Mouse (Mus musculus): ENCODE measurements at regions not wholly inside any gene's neighbourhood (a gene's known extent, or its start where the extent isn't known, plus 50 kb on each side); places are given as distances from the start of the nearest gene placed in this dataset.

DNA sequence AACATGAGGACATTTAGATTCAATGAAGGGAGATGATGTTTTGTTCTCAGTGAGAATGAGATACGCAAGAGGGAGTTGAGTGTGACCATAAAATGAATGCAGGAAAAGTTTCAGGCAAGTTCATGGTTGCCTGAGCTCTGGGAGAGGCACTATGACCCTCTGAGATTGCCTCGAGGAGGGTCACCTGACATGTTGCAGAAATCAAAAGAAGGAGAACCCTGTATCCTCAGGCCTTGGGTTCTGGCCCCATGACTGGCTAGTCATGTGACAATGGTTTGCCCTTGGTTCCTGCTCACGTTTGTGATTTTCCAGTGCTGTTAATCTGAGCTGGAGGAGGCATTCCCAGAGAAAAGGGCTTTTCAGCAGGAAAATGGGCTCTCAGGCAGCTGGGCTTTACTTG is 98.9 kb downstream of the Mab21l3 start:
- 68% methylated on average over 3 of the region's 3 CpGs for WGBS
- no peaks in the 10 kb centered on the region for H3K27me3 ChIP-seq (ENCODE audit: control insufficient read depth, insufficient read depth, low read length)
- no peaks in the 10 kb centered on the region for H3K36me3 ChIP-seq (ENCODE audit: control insufficient read depth, insufficient read depth, low read length)
- TF ChIP-seq POLR2A (IDR thresholded peaks at IDR 0.05; ENCODE audit: extremely low read depth, insufficient read depth, low read length) (no peak), CTCF (IDR thresholded peaks at IDR 0.05; ENCODE audit: low read depth, low read length) (no peak)
- no peak overlapping the region for H3K27ac ChIP-seq (replicated peaks; ENCODE audit: insufficient read depth, low read depth, low read length)
- H3K9ac ChIP-seq (ENCODE audit: low read depth, low read length) = no peak overlapping the region
- no peak overlapping the region for H3K4me3 ChIP-seq (ENCODE audit: insufficient read depth, low read depth, low read length)
- H3K79me2 ChIP-seq (ENCODE audit: control insufficient read depth, insufficient read depth, low read length) = no peaks in the 10 kb centered on the region
- DNase-seq (ENCODE audit: extremely low read depth, low read depth, low spot score) = no peak
- no peaks in the 10 kb centered on the region for H3K4me1 ChIP-seq (ENCODE audit: control insufficient read depth, insufficient read depth, low read length)

- H3K79me2 ChIP-seq (ENCODE audit: control insufficient read depth, insufficient read depth, low read length) = no peaks in the 10 kb centered on the region
- no peak overlapping the region for H3K9ac ChIP-seq (ENCODE audit: low read depth, low read length)
- 80% methylated on average over 3 of the region's 3 CpGs for WGBS
- no peak overlapping the region for H3K27ac ChIP-seq (replicated peaks; ENCODE audit: insufficient read depth, low read depth, low read length)
- no peaks in the 10 kb centered on the region for H3K36me3 ChIP-seq (ENCODE audit: control insufficient read depth, insufficient read depth, low read length)
- no peak for DNase-seq (ENCODE audit: extremely low read depth, low read depth, low spot score)
- H3K4me1 ChIP-seq (ENCODE audit: control insufficient read depth, insufficient read depth, low read length) = no peaks in the 10 kb centered on the region
- no peak overlapping the region for H3K4me3 ChIP-seq (ENCODE audit: insufficient read depth, low read depth, low read length)
- H3K27me3 ChIP-seq (ENCODE audit: control insufficient read depth, insufficient read depth, low read length) = no peaks in the 10 kb centered on the region
- no peak for TF ChIP-seq CTCF (IDR thresholded peaks at IDR 0.05; ENCODE audit: low read depth, low read length)
- no peak for TF ChIP-seq POLR2A (IDR thresholded peaks at IDR 0.05; ENCODE audit: extremely low read depth, insufficient read depth, low read length)
These were observed 99.6 kb downstream of the Mab21l3 start for GRCm38 (mm10) chr3:101749031-101749632.

GRCm38 (mm10) chr3:101748186-101748585 is 100.6 kb downstream of the Mab21l3 start:
- TF ChIP-seq CTCF (IDR thresholded peaks at IDR 0.05; ENCODE audit: low read depth, low read length) = no peak
- TF ChIP-seq POLR2A (IDR thresholded peaks at IDR 0.05; ENCODE audit: extremely low read depth, insufficient read depth, low read length) = no peak
- no peaks in the 10 kb centered on the region for H3K4me1 ChIP-seq (ENCODE audit: control insufficient read depth, insufficient read depth, low read length)
- H3K27me3 ChIP-seq (ENCODE audit: control insufficient read depth, insufficient read depth, low read length) = no peaks in the 10 kb centered on the region
- no peak overlapping the region for H3K4me3 ChIP-seq (ENCODE audit: insufficient read depth, low read depth, low read length)
- no peaks in the 10 kb centered on the region for H3K79me2 ChIP-seq (ENCODE audit: control insufficient read depth, insufficient read depth, low read length)
- no peak overlapping the region for H3K27ac ChIP-seq (replicated peaks; ENCODE audit: insufficient read depth, low read depth, low read length)
- WGBS = 51% methylated on average over 4 of the region's 4 CpGs
- DNase-seq (ENCODE audit: extremely low read depth, low read depth, low spot score) = no peak
- no peak overlapping the region for H3K9ac ChIP-seq (ENCODE audit: low read depth, low read length)
- H3K36me3 ChIP-seq (ENCODE audit: control insufficient read depth, insufficient read depth, low read length) = no peaks in the 10 kb centered on the region

GRCm38 (mm10) chr3:101740906-101741305 is 107.9 kb downstream of the Mab21l3 start:
- no peak for DNase-seq (ENCODE audit: extremely low read depth, low read depth, low spot score)
- TF ChIP-seq CTCF (IDR thresholded peaks at IDR 0.05; ENCODE audit: low read depth, low read length) (no peak), POLR2A (IDR thresholded peaks at IDR 0.05; ENCODE audit: extremely low read depth, insufficient read depth, low read length) (no peak)
- H3K36me3 ChIP-seq (ENCODE audit: control insufficient read depth, insufficient read depth, low read length) = no peaks in the 10 kb centered on the region
- H3K9ac ChIP-seq (ENCODE audit: low read depth, low read length) = no peak overlapping the region
- H3K79me2 ChIP-seq (ENCODE audit: control insufficient read depth, insufficient read depth, low read length) = no peaks in the 10 kb centered on the region
- no peak overlapping the region for H3K4me3 ChIP-seq (ENCODE audit: insufficient read depth, low read depth, low read length)
- no peaks in the 10 kb centered on the region for H3K4me1 ChIP-seq (ENCODE audit: control insufficient read depth, insufficient read depth, low read length)
- 85% methylated on average over 4 of the region's 4 CpGs for WGBS
- H3K27me3 ChIP-seq (ENCODE audit: control insufficient read depth, insufficient read depth, low read length) = no peaks in the 10 kb centered on the region
- H3K27ac ChIP-seq (replicated peaks; ENCODE audit: insufficient read depth, low read depth, low read length) = no peak overlapping the region

GRCm38 (mm10) chr3:101737197-101737596 is 111.6 kb downstream of the Mab21l3 start:
- TF ChIP-seq CTCF (IDR thresholded peaks at IDR 0.05; ENCODE audit: low read depth, low read length) (no peak), POLR2A (IDR thresholded peaks at IDR 0.05; ENCODE audit: extremely low read depth, insufficient read depth, low read length) (no peak)
- Histone ChIP-seq H3K4me1 (ENCODE audit: control insufficient read depth, insufficient read depth, low read length) (no peaks in the 10 kb centered on the region), H3K79me2 (ENCODE audit: control insufficient read depth, insufficient read depth, low read length) (no peaks in the 10 kb centered on the region), H3K9ac (ENCODE audit: low read depth, low read length) (no peak overlapping the region), H3K36me3 (ENCODE audit: control insufficient read depth, insufficient read depth, low read length) (no peaks in the 10 kb centered on the region), H3K27me3 (ENCODE audit: control insufficient read depth, insufficient read depth, low read length) (no peaks in the 10 kb centered on the region), H3K27ac (replicated peaks; ENCODE audit: insufficient read depth, low read depth, low read length) (no peak overlapping the region), H3K4me3 (ENCODE audit: insufficient read depth, low read depth, low read length) (no peak overlapping the region)
- DNase-seq (ENCODE audit: extremely low read depth, low read depth, low spot score) = no peak
- WGBS = 85% methylated on average over 6 of the region's 6 CpGs

DNA sequence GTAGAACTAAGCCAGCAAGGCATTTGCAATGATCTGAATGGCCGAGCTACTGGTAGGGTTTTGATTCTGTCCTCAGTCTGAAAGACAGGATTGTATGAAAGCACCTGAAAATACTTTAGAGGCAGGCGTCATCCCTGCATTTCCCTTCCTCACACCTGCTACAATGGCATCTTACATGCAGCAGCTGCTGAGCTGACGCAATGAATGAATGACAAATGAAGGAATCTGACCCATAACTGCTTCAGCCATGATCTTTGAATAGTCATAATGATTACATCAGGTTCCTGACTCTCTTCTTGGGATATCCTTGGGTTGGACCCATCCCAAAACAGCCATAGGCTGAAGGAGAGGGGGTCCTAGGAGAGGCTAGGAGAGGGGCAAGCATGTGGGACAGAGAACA is 119.7 kb downstream of the Mab21l3 start:
- H3K4me3 ChIP-seq (ENCODE audit: insufficient read depth, low read depth, low read length) = no peak overlapping the region
- no peak for DNase-seq (ENCODE audit: extremely low read depth, low read depth, low spot score)
- 90% methylated on average over 3 of the region's 3 CpGs for WGBS
- no peak overlapping the region for H3K27ac ChIP-seq (replicated peaks; ENCODE audit: insufficient read depth, low read depth, low read length)
- no peaks in the 10 kb centered on the region for H3K79me2 ChIP-seq (ENCODE audit: control insufficient read depth, insufficient read depth, low read length)
- H3K9ac ChIP-seq (ENCODE audit: low read depth, low read length) = no peak overlapping the region
- no peaks in the 10 kb centered on the region for H3K27me3 ChIP-seq (ENCODE audit: control insufficient read depth, insufficient read depth, low read length)
- H3K36me3 ChIP-seq (ENCODE audit: control insufficient read depth, insufficient read depth, low read length) = no peaks in the 10 kb centered on the region
- TF ChIP-seq POLR2A (IDR thresholded peaks at IDR 0.05; ENCODE audit: extremely low read depth, insufficient read depth, low read length) (no peak), CTCF (IDR thresholded peaks at IDR 0.05; ENCODE audit: low read depth, low read length) (no peak)
- H3K4me1 ChIP-seq (ENCODE audit: control insufficient read depth, insufficient read depth, low read length) = no peaks in the 10 kb centered on the region
